Mouse (Mus musculus): ENCODE measurements around the gene Rprd1b.
A peak's percentile ranks its signal among the peaks of the same experiment; 100 is the strongest.

GRCm38 (mm10) chr2:158146223-158146622 is 117.9 kb downstream of the Rprd1b start, which contains the start of gene Tgm2:
- TF ChIP-seq POLR2A (IDR thresholded peaks at IDR 0.05; ENCODE audit: low read depth, low read length) (peak; percentile 71), CTCF (conservative IDR thresholded peaks at IDR 0.05; ENCODE audit: insufficient read depth, insufficient read length, low read depth, low read length) (peak; percentile 73)

Data from kidney, adult 2 months (tissue).